Mouse (Mus musculus): ENCODE results near the gene Cyb5d2.

GRCm38 (mm10) chr11:72806556-72806955 lies 10.6 kb upstream of the Cyb5d2 start:
- no peak for TF ChIP-seq CTCF (IDR thresholded peaks at IDR 0.05)
- TF ChIP-seq POLR2A (IDR thresholded peaks at IDR 0.05; ENCODE audit: insufficient read depth, low read depth, low read length): no peak
